Mouse (Mus musculus) heart, embryonic 11.5 days (tissue): ENCODE measurements around the gene Cxcr6. TPM values are rescaled to one million over a fixed set of nuclear protein-coding genes. Genes with fewer than 3 reads are reported as not detected.

Experiments used
- ATAC-seq: fragments of 200-750 bp; cut with Nextera tagmentation; replicated peaks from 2 replicates; pipeline ENCODE4 v1.8.0; 2017; ENCODE audit warnings: moderate library complexity; ENCODE audit not compliant: insufficient number of reproducible peaks, low FRiP score, low TSS enrichment
- H3K27ac ChIP-seq: fragments of 300-500 bp; sonication (generic); 2 replicates; pipeline ENCODE4 v1.5.1; 2014; ENCODE audit warnings: mild to moderate bottlenecking, low read depth, low read length
- H3K27me3 ChIP-seq: fragments of 300-500 bp; sonication (generic); 2 replicates; pipeline ENCODE4 v1.6.1; 2014; ENCODE audit warnings: mild to moderate bottlenecking, low read length, mixed read lengths; ENCODE audit not compliant: control insufficient read depth, insufficient read depth
- H3K36me3 ChIP-seq: fragments of 300-500 bp; sonication (generic); 2 replicates; pipeline ENCODE4 v1.6.1; 2014; ENCODE audit warnings: mild to moderate bottlenecking, low read length, moderate library complexity, mixed read lengths; ENCODE audit not compliant: control insufficient read depth, insufficient read depth
- H3K4me1 ChIP-seq: fragments of 300-500 bp; sonication (generic); 2 replicates; pipeline ENCODE4 v1.6.1; 2014; ENCODE audit warnings: low read length; ENCODE audit not compliant: control insufficient read depth, insufficient read depth
- H3K4me2 ChIP-seq: fragments of 300-500 bp; sonication (generic); 2 replicates; pipeline ENCODE4 v1.6.1; 2014; ENCODE audit warnings: mild to moderate bottlenecking, moderate library complexity
- H3K4me3 ChIP-seq: fragments of 300-500 bp; sonication (generic); 2 replicates; pipeline ENCODE4 v1.5.1; 2014; ENCODE audit warnings: low read depth, low read length
- H3K9ac ChIP-seq: fragments of 300-500 bp; sonication (generic); 2 replicates; pipeline ENCODE4 v1.6.1; 2014; ENCODE audit warnings: mild to moderate bottlenecking, low read depth, low read length, moderate library complexity
- H3K9me3 ChIP-seq: fragments of 300-500 bp; sonication (generic); replicated peaks from 2 replicates; pipeline ENCODE4 v1.6.1; 2016; ENCODE audit warnings: low read length; ENCODE audit not compliant: control insufficient read depth
- WGBS: fragments of 180-500 bp; shearing (Covaris S2); extraction: QIAGEN DNeasy Blood & Tissue Kit; methylation state at CpG from one replicate; pipeline ENCODE4 v1.1.7; 2014; ENCODE audit not compliant: insufficient replicate concordance; 5-methylcytosine and 5-hydroxymethylcytosine counted together
- polyA plus RNA-seq: library from polyadenylated mRNA; unstranded; fragments of >200 nt; fragmentation: Nextera tagmentation; extraction: Ambion mirVana; gene quantifications from 2 replicates; pipeline ENCODE4 v1.2.1, GENCODE M21; 2014

Cxcr6 gene
- polyA plus RNA-seq, 1 experiment from 2014 or later, result 0.82 TPM

GRCm38 (mm10) chr9:123851713-123852448, 45.6 kb downstream of the Cxcr6 start, which contains the start of gene Fyco1:
TSS of gene Fyco1 (minus strand) at chr9:123851899.
- Histone ChIP-seq H3K36me3 (no peaks in the 10 kb centered on the region), H3K9ac (peak within 1 kb of the TSS; percentile 93), H3K4me3 (peak within 1 kb of the TSS; percentile 63), H3K9me3 (no peaks in the 10 kb centered on the region), H3K27ac (peak within 1 kb of the TSS; percentile 88), H3K27me3 (no peaks in the 10 kb centered on the region), H3K4me1 (0 out of 2 replicates have a peak, but pooled peaks cover 7% of the 10 kb centered on the region), H3K4me2 (peak within 1 kb of the TSS; percentile 83)
- peak; percentile 95 for ATAC-seq
- under 1% methylated on average over 47 of the region's 47 CpGs for WGBS

GRCm38 (mm10) chr9:123852449-123853390, 46.4 kb downstream of the Cxcr6 start:
- 63% methylated on average over 5 of the region's 5 CpGs for WGBS
- Histone ChIP-seq H3K9ac (peak overlapping the region; percentile 40; the same call in 1 of the 2 replicates), H3K36me3 (no peaks in the 10 kb centered on the region), H3K4me3 (peak overlapping the region; percentile 38), H3K4me1 (0 out of 2 replicates have a peak, but pooled peaks cover 7% of the 10 kb centered on the region), H3K27ac (no peak overlapping the region), H3K4me2 (peak overlapping the region; percentile 58), H3K27me3 (no peaks in the 10 kb centered on the region), H3K9me3 (no peaks in the 10 kb centered on the region)
- ATAC-seq, result no peak

GRCm38 (mm10) chr9:123856836-123857235, 50.6 kb downstream of the Cxcr6 start:
- WGBS, result 74% methylated on average over 2 of the region's 2 CpGs
- Histone ChIP-seq H3K4me2 (no peak overlapping the region), H3K27me3 (no peaks in the 10 kb centered on the region), H3K27ac (no peak overlapping the region), H3K36me3 (no peaks in the 10 kb centered on the region), H3K9me3 (no peaks in the 10 kb centered on the region), H3K4me3 (no peak overlapping the region), H3K4me1 (no peaks in the 10 kb centered on the region), H3K9ac (no peak overlapping the region)
- ATAC-seq, result no peak

Other genes starting within 250 kb of the Cxcr6 start
- gene Slc6a20b, start 173.9 kb upstream of the Cxcr6 start, polyA plus RNA-seq, result 0.13 and 0.20 TPM in 2 replicates
- 0.17 and 0.21 TPM in 2 replicates for gene Ccr9, start 128.0 kb upstream of the Cxcr6 start, polyA plus RNA-seq
- gene Slc6a20a, start 127.6 kb upstream of the Cxcr6 start, polyA plus RNA-seq, result not detected in 2 replicates
- gene Lztfl1, start 88.8 kb upstream of the Cxcr6 start, polyA plus RNA-seq, result 37.5 and 37.6 TPM in 2 replicates
- gene Fyco1, start 45.4 kb downstream of the Cxcr6 start, polyA plus RNA-seq, result 27.4 and 29.1 TPM in 2 replicates
- gene Xcr1, start 55.6 kb downstream of the Cxcr6 start, polyA plus RNA-seq, result not detected in 2 replicates
- 0.80 and 0.92 TPM in 2 replicates for gene Ccr1, start 162.2 kb downstream of the Cxcr6 start, polyA plus RNA-seq
- gene Ccr1l1, start 171.9 kb downstream of the Cxcr6 start, polyA plus RNA-seq, result not detected in 2 replicates
- gene Ccr3, start 215.5 kb downstream of the Cxcr6 start, polyA plus RNA-seq, result not detected in 2 replicates